Mouse (Mus musculus) forebrain, embryonic 14.5 days (tissue): ENCODE results near the gene Fam189b. TPM values are rescaled to one million over a fixed set of nuclear protein-coding genes. Genes with fewer than 3 reads are reported as not detected.
"Not testable (repeated sequence)": the region's sequence is repeated elsewhere in the genome, so short reads cannot be mapped to it uniquely, and the experiment has no call there.

ENCODE experiments used
- ATAC-seq: fragments of 200-750 bp; cut with Nextera tagmentation; 2 replicates; pipeline ENCODE4 v1.8.0; 2017; ENCODE audit warnings: mild to moderate bottlenecking, moderate library complexity
- DNase-seq: peaks from one replicate; pipeline ENCODE4 v3.0.0-alpha.2; 2015; ENCODE audit warnings: low spot score
- H3K27ac ChIP-seq: fragments of 300-500 bp; sonication (generic); 2 replicates; pipeline ENCODE4 v1.5.1; 2014; ENCODE audit warnings: low read depth, mild to moderate bottlenecking, control low read depth, low read length, moderate library complexity
- H3K27me3 ChIP-seq: fragments of 300-500 bp; sonication (generic); replicated peaks from 2 replicates; pipeline ENCODE4 v1.6.1; 2014; ENCODE audit warnings: low read length, control low read depth, mixed read lengths; ENCODE audit not compliant: control insufficient read depth, insufficient read depth
- H3K36me3 ChIP-seq: fragments of 300-500 bp; sonication (generic); 2 replicates; pipeline ENCODE4 v1.6.1; 2014; ENCODE audit warnings: low read length, control low read depth; ENCODE audit not compliant: control insufficient read depth, insufficient read depth
- H3K4me1 ChIP-seq: fragments of 300-500 bp; sonication (generic); 2 replicates; pipeline ENCODE4 v1.6.1; 2014; ENCODE audit warnings: antibody characterized with exemption, low read length, control low read depth; ENCODE audit not compliant: control insufficient read depth, insufficient read depth
- H3K4me2 ChIP-seq: fragments of 300-500 bp; sonication (generic); 2 replicates; pipeline ENCODE4 v1.6.1; 2014; ENCODE audit warnings: mild to moderate bottlenecking, control low read depth, low read length
- H3K4me3 ChIP-seq: fragments of 300-500 bp; sonication (generic); 2 replicates; pipeline ENCODE4 v1.5.1; 2014; ENCODE audit warnings: low read depth, low read length, control low read depth
- H3K9ac ChIP-seq: fragments of 300-500 bp; sonication (generic); 2 replicates; pipeline ENCODE4 v1.6.1; 2014; ENCODE audit warnings: mild to moderate bottlenecking, low read length, control low read depth, moderate library complexity
- H3K9me3 ChIP-seq: fragments of 300-500 bp; sonication (generic); replicated peaks from 2 replicates; pipeline ENCODE4 v1.6.1; 2016; ENCODE audit warnings: low read length, control low read depth, mixed read lengths; ENCODE audit not compliant: control insufficient read depth
- WGBS: fragments of 180-500 bp; shearing (Covaris S2); extraction: QIAGEN DNeasy Blood & Tissue Kit; methylation state at CpG from one replicate; pipeline ENCODE4 v1.1.7; 2014; 5-methylcytosine and 5-hydroxymethylcytosine counted together
- polyA plus RNA-seq: library from polyadenylated mRNA; unstranded; fragments of >200 nt; fragmentation: Nextera tagmentation; extraction: Ambion mirVana; gene quantifications from 2 replicates; pipeline ENCODE4 v1.2.1, GENCODE M21; 2014

Gene Fam189b
- polyA plus RNA-seq, 1 experiment from 2014 or later: 14.7 TPM

GRCm38 (mm10) chr3:89148567-89148966 lies 34.4 kb upstream of the Fam189b start:
- no peaks in the 10 kb centered on the region for H3K9me3 ChIP-seq
- no peaks in the 10 kb centered on the region for H3K27me3 ChIP-seq
- H3K4me3 ChIP-seq: no peak overlapping the region
- no peak overlapping the region for H3K9ac ChIP-seq
- 76% methylated on average over 14 of the region's 14 CpGs for WGBS
- H3K4me2 ChIP-seq: no peak overlapping the region
- H3K27ac ChIP-seq: no peak overlapping the region
- no peak for ATAC-seq
- no peak for DNase-seq
- peaks cover 6% of the 10 kb centered on the region; the same call in 1 of the 2 replicates for H3K36me3 ChIP-seq
- H3K4me1 ChIP-seq: no peaks in the 10 kb centered on the region

- ATAC-seq (no peak), DNase-seq (no peak)
- Histone ChIP-seq H3K9me3 (no peaks in the 10 kb centered on the region), H3K9ac (no peak overlapping the region), H3K27me3 (no peaks in the 10 kb centered on the region), H3K4me2 (no peak overlapping the region), H3K4me1 (no peaks in the 10 kb centered on the region), H3K36me3 (peaks cover 6% of the 10 kb centered on the region; the same call in 1 of the 2 replicates), H3K27ac (no peak overlapping the region), H3K4me3 (no peak overlapping the region)
- WGBS: 60% methylated on average over 17 of the region's 17 CpGs
These were observed 30.7 kb upstream of the Fam189b start for GRCm38 (mm10) chr3:89152084-89152835.

- peaks cover 3% of the 10 kb centered on the region; the same call in 1 of the 2 replicates for H3K36me3 ChIP-seq
- no peak overlapping the region for H3K9ac ChIP-seq
- H3K27ac ChIP-seq: no peak overlapping the region
- DNase-seq (no peak), ATAC-seq (no peak)
- no peak overlapping the region for H3K4me2 ChIP-seq
- WGBS: 90% methylated on average over 8 of the region's 8 CpGs
- H3K4me1 ChIP-seq: peaks cover 8% of the 10 kb centered on the region; the same call in 1 of the 2 replicates
- no peaks in the 10 kb centered on the region for H3K9me3 ChIP-seq
- H3K27me3 ChIP-seq: no peaks in the 10 kb centered on the region
- H3K4me3 ChIP-seq: no peak overlapping the region
These were observed 26.0 kb upstream of the Fam189b start for GRCm38 (mm10) chr3:89156951-89157350.

- no peaks in the 10 kb centered on the region for H3K27me3 ChIP-seq
- peak overlapping the region; percentile 95 for H3K4me2 ChIP-seq
- H3K9me3 ChIP-seq: no peaks in the 10 kb centered on the region
- no peak for ATAC-seq
- H3K4me3 ChIP-seq: peak overlapping the region; percentile 73
- no peak overlapping the region for H3K27ac ChIP-seq
- WGBS: 23% methylated on average over 7 of the region's 7 CpGs
- H3K9ac ChIP-seq: peak overlapping the region; percentile 45; the same call in 1 of the 2 replicates
- H3K36me3 ChIP-seq: no peaks in the 10 kb centered on the region
- DNase-seq: peak; percentile 17
- peaks cover 8% of the 10 kb centered on the region; the same call in 1 of the 2 replicates for H3K4me1 ChIP-seq
These were observed 24.3 kb upstream of the Fam189b start for GRCm38 (mm10) chr3:89158651-89159050.

GRCm38 (mm10) chr3:89159211-89159610 lies 23.7 kb upstream of the Fam189b start:
- ATAC-seq: peak; percentile 13; the same call in 1 of the 2 replicates
- H3K9ac ChIP-seq: peak overlapping the region; percentile 81
- WGBS: 1% methylated on average over 13 of the region's 13 CpGs

GRCm38 (mm10) chr3:89159616-89160344 lies 23.2 kb upstream of the Fam189b start, which contains the start of gene Hcn3:
Hcn3 (minus strand) TSS chr3:89160196.
- H3K4me3 ChIP-seq: peak within 1 kb of the TSS; percentile 73
- ATAC-seq (peak; percentile 86), DNase-seq (peak; percentile 88)
- no peaks in the 10 kb centered on the region for H3K36me3 ChIP-seq
- no peaks in the 10 kb centered on the region for H3K27me3 ChIP-seq
- H3K27ac ChIP-seq: no peak within 1 kb of the TSS
- under 1% methylated on average over 50 of the region's 66 CpGs for WGBS
- peaks cover 11% of the 10 kb centered on the region; the same call in 1 of the 2 replicates for H3K4me1 ChIP-seq
- peak within 1 kb of the TSS; percentile 81 for H3K9ac ChIP-seq
- H3K9me3 ChIP-seq: no peaks in the 10 kb centered on the region
- peak within 1 kb of the TSS; percentile 95 for H3K4me2 ChIP-seq

More at GRCm38 (mm10) chr3:89159211-89159610, 23.7 kb upstream of the Fam189b start:
- H3K4me3 ChIP-seq: peak overlapping the region; percentile 73
- no peak overlapping the region for H3K27ac ChIP-seq
- peak; percentile 23 for DNase-seq
- no peaks in the 10 kb centered on the region for H3K9me3 ChIP-seq
- no peaks in the 10 kb centered on the region for H3K36me3 ChIP-seq
- H3K4me1 ChIP-seq: peaks cover 11% of the 10 kb centered on the region; the same call in 1 of the 2 replicates
- H3K27me3 ChIP-seq: no peaks in the 10 kb centered on the region
- H3K4me2 ChIP-seq: peak overlapping the region; percentile 95

- H3K27ac ChIP-seq, H3K4me2 ChIP-seq, H3K9ac ChIP-seq, H3K9me3 ChIP-seq, ATAC-seq, H3K36me3 ChIP-seq, H3K27me3 ChIP-seq, H3K4me3 ChIP-seq, DNase-seq: not testable (repeated sequence)
- peaks cover 18% of the 10 kb centered on the region; the same call in 1 of the 2 replicates for H3K4me1 ChIP-seq
These were observed 21.7 kb upstream of the Fam189b start for GRCm38 (mm10) chr3:89161207-89161606.

- Histone ChIP-seq H3K9me3 (no peaks in the 10 kb centered on the region), H3K27ac (no peak overlapping the region), H3K36me3 (peaks cover 6% of the 10 kb centered on the region), H3K4me3 (no peak overlapping the region), H3K27me3 (no peaks in the 10 kb centered on the region), H3K4me2 (no peak overlapping the region), H3K4me1 (peaks cover 23% of the 10 kb centered on the region), H3K9ac (no peak overlapping the region)
- no peak for ATAC-seq
- DNase-seq: no peak
- 86% methylated on average over 4 of the region's 4 CpGs for WGBS
These were observed 21.2 kb upstream of the Fam189b start for GRCm38 (mm10) chr3:89161786-89162185.
